Mouse (Mus musculus): ENCODE measurements at regions not wholly inside any gene's neighbourhood (a gene's known extent, or its start where the extent isn't known, plus 50 kb on each side); places are given as distances from the start of the nearest gene placed in this dataset.
"Not testable (repeated sequence)": the region's sequence is repeated elsewhere in the genome, so short reads cannot be mapped to it uniquely, and the experiment has no call there.

GRCm38 (mm10) chr16:12721368-12721767, 388.1 kb upstream of the Ercc4 start:
- H3K4me1 ChIP-seq (replicated peaks); H3K27ac ChIP-seq; H3K9ac ChIP-seq; H3K36me3 ChIP-seq; ATAC-seq; H3K9me3 ChIP-seq; H3K27me3 ChIP-seq (replicated peaks); H3K4me3 ChIP-seq (replicated peaks); H3K4me2 ChIP-seq (replicated peaks): not testable (repeated sequence)
- WGBS, result 84% methylated on average over 6 of the region's 7 CpGs

DNA sequence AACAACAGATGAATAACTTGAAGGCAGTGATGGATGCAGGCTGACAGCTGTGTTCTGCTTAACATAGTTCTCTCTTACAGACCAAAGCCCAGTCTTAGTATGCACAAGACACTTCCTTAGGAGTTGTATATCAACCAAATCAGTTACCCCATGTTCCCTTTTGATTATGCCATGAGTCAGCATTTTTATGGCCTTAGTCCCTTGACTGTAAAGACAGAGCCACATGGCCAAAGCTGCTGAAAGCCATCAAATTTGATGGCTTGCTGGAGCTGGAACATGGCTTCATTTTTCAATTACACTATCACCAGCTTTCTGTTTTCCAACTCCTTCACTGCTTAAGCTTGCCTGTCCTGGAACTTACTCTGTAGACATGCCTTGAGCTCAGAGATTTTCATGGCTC, 383.4 kb upstream of the Ercc4 start:
- no peak overlapping the region for H3K9ac ChIP-seq
- H3K4me2 ChIP-seq (replicated peaks), result no peak overlapping the region
- no peaks in the 10 kb centered on the region for H3K27me3 ChIP-seq (replicated peaks)
- no peak overlapping the region for H3K27ac ChIP-seq
- ATAC-seq, result no peak
- no peaks in the 10 kb centered on the region for H3K36me3 ChIP-seq
- no peak overlapping the region for H3K4me3 ChIP-seq (replicated peaks)
- H3K4me1 ChIP-seq (replicated peaks), result no peaks in the 10 kb centered on the region
- no peaks in the 10 kb centered on the region for H3K9me3 ChIP-seq

DNA sequence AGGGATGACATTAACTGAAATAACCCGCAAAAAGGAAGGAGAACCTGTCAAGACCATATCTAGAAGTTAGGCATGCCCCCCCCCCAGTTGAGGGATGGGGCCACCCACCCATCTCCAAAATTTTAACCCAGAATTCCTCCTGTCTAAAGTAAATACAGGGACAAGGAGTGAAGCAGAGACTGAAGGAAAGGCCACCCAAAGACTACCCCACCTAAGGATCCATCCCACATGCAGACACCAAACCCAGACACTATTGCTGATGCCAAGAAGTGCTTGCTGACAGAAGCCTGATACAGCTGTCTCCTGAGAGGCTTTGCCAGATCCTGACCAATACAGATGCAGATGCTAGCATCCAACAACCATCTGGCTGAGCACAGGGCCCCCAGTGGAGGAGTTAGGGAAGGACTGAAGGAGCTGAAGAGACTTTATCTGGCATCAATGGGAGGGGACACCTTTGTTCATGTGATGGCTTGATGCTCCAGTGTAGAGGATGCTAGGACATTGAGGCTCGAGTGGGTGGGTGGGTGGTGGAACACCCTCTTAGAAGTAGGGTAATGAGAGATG, 379.2 kb upstream of the Ercc4 start:
- not testable (repeated sequence) for H3K36me3 ChIP-seq; H3K27ac ChIP-seq; H3K9ac ChIP-seq; H3K4me3 ChIP-seq (replicated peaks); H3K4me1 ChIP-seq (replicated peaks); H3K9me3 ChIP-seq; H3K27me3 ChIP-seq (replicated peaks); H3K4me2 ChIP-seq (replicated peaks); ATAC-seq
- 81% methylated on average over 2 of the region's 2 CpGs for WGBS

DNA sequence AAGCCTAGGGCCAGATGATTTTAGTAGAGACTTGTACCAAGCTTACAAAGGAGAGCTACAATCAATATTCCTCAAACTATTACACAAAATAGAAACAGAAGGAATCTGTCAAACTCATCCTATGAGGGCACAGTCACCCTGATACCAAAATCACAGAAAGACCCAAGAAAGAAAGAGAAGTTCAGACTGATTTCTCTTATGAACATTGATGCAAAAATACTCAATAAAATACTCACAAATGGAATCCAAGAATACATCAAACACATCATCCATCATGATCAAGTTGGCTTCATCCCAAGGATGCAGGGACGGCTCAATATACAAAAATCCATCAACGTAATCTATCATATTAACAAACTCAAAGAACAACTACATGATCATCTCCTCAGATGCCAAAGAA, 377.9 kb upstream of the Ercc4 start:
- no peaks in the 10 kb centered on the region for H3K9me3 ChIP-seq
- no peak overlapping the region for H3K4me3 ChIP-seq (replicated peaks)
- H3K27me3 ChIP-seq (replicated peaks), result no peaks in the 10 kb centered on the region
- H3K27ac ChIP-seq, result no peak overlapping the region
- H3K4me1 ChIP-seq (replicated peaks), result no peaks in the 10 kb centered on the region
- no peaks in the 10 kb centered on the region for H3K36me3 ChIP-seq
- H3K9ac ChIP-seq, result no peak overlapping the region
- 78% methylated on average over 2 of the region's 2 CpGs for WGBS
- no peak overlapping the region for H3K4me2 ChIP-seq (replicated peaks)
- ATAC-seq, result no peak

- no peak overlapping the region for H3K9ac ChIP-seq
- no peaks in the 10 kb centered on the region for H3K36me3 ChIP-seq
- no peak overlapping the region for H3K27ac ChIP-seq
- H3K9me3 ChIP-seq, result no peaks in the 10 kb centered on the region
- no peak overlapping the region for H3K4me3 ChIP-seq (replicated peaks)
- H3K4me1 ChIP-seq (replicated peaks), result no peaks in the 10 kb centered on the region
- H3K27me3 ChIP-seq (replicated peaks), result no peaks in the 10 kb centered on the region
- ATAC-seq, result no peak
- H3K4me2 ChIP-seq (replicated peaks), result no peak overlapping the region
These were observed 367.0 kb upstream of the Ercc4 start for GRCm38 (mm10) chr16:12742472-12742871.

DNA sequence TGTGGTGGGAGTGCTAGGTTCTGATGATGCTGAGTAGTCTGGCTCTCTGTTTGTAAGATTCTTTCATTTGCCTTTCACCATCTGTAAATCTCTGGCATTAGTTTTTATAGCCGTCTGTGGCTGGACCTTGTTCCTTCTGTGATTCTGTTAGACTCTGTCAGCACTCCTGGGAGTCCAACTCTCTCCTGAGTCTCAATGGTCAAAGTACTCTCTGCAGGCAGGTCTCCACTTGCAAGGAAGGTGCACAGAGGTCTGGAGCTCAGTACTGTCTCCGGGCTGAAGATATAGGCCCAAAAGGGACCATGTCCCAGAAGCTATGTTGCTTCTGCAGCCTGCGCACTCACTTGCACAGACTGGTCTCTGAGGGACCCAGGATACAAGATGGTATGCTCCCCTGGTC, 356.3 kb upstream of the Ercc4 start:
- Histone ChIP-seq H3K27ac (no peak overlapping the region), H3K9ac (no peak overlapping the region), H3K4me2 (replicated peaks) (no peak overlapping the region), H3K4me3 (replicated peaks) (no peak overlapping the region), H3K4me1 (replicated peaks) (no peaks in the 10 kb centered on the region), H3K36me3 (no peaks in the 10 kb centered on the region), H3K9me3 (no peaks in the 10 kb centered on the region), H3K27me3 (replicated peaks) (no peaks in the 10 kb centered on the region)
- WGBS, result 84% methylated on average over 3 of the region's 3 CpGs
- ATAC-seq, result no peak

GRCm38 (mm10) chr16:12754361-12754760, 355.1 kb upstream of the Ercc4 start:
- no peak overlapping the region for H3K27ac ChIP-seq
- H3K36me3 ChIP-seq, result no peaks in the 10 kb centered on the region
- ATAC-seq, result no peak
- no peak overlapping the region for H3K4me3 ChIP-seq (replicated peaks)
- H3K4me1 ChIP-seq (replicated peaks), result no peaks in the 10 kb centered on the region
- H3K27me3 ChIP-seq (replicated peaks), result no peaks in the 10 kb centered on the region
- H3K4me2 ChIP-seq (replicated peaks), result no peak overlapping the region
- no peaks in the 10 kb centered on the region for H3K9me3 ChIP-seq
- H3K9ac ChIP-seq, result no peak overlapping the region

GRCm38 (mm10) chr16:12758594-12758993, 350.9 kb upstream of the Ercc4 start:
- Histone ChIP-seq H3K27me3 (replicated peaks) (no peaks in the 10 kb centered on the region), H3K9ac (no peak overlapping the region), H3K4me1 (replicated peaks) (no peaks in the 10 kb centered on the region), H3K36me3 (no peaks in the 10 kb centered on the region), H3K9me3 (no peaks in the 10 kb centered on the region), H3K4me3 (replicated peaks) (no peak overlapping the region), H3K27ac (no peak overlapping the region), H3K4me2 (replicated peaks) (no peak overlapping the region)
- WGBS, result 85% methylated on average over 4 of the region's 4 CpGs
- ATAC-seq, result no peak

DNA sequence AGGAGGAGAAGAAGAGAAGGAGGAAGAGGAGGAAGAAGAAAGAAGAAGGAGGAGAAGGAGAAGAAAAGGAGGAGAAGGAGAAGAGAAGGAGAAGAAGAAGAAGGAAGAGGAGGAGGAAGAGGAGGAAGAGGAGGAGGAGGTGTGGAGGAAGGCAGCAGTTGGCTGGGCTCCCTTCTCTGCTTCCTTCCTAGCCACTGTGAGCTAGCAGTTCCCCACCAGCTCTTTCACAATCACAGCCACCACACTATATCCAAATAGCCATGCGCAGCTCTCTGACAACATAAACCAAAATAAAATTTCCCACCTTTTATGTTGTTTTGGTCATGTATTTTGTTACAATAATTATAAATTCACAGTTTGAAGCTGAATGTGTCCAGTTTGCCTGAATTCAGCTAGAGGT, 345.3 kb upstream of the Ercc4 start:
- H3K4me1 ChIP-seq (replicated peaks), result no peaks in the 10 kb centered on the region

GRCm38 (mm10) chr16:12764608-12765007, 344.9 kb upstream of the Ercc4 start:
- no peak overlapping the region for H3K27ac ChIP-seq
- H3K4me2 ChIP-seq (replicated peaks), result no peak overlapping the region
- 86% methylated on average over 1 of the region's 1 CpGs for WGBS
- no peak overlapping the region for H3K4me3 ChIP-seq (replicated peaks)
- H3K9ac ChIP-seq, result no peak overlapping the region
- no peaks in the 10 kb centered on the region for H3K4me1 ChIP-seq (replicated peaks)
- no peaks in the 10 kb centered on the region for H3K9me3 ChIP-seq
- ATAC-seq, result no peak
- no peaks in the 10 kb centered on the region for H3K27me3 ChIP-seq (replicated peaks)
- no peaks in the 10 kb centered on the region for H3K36me3 ChIP-seq

More for the DNA sequence above, 345.3 kb upstream of the Ercc4 start:
- H3K36me3 ChIP-seq, result no peaks in the 10 kb centered on the region
- WGBS, result 96% methylated on average over 1 of the region's 1 CpGs
- no peak overlapping the region for H3K27ac ChIP-seq
- no peak overlapping the region for H3K4me3 ChIP-seq (replicated peaks)
- no peak for ATAC-seq
- H3K27me3 ChIP-seq (replicated peaks), result no peaks in the 10 kb centered on the region
- no peak overlapping the region for H3K4me2 ChIP-seq (replicated peaks)
- no peaks in the 10 kb centered on the region for H3K9me3 ChIP-seq
- no peak overlapping the region for H3K9ac ChIP-seq

DNA sequence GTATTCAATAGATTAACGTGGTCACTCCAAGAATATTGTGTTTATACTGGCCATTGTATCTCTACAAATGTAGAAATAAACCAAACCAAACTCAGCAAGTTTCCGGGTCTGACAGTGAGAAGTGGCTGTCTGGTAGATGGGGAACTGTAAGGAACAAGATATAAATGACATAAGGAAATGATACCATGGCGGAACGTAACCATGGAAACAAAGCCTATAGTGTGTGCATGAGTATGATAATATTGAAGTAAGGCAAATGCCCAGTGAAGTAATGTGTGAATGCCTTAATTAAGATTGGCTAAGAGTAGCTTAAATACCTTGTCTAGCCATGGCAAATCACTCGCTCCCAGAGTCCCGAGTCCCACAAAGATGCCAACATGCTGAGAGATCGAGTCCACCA, 342.6 kb upstream of the Ercc4 start:
- no peak overlapping the region for H3K9ac ChIP-seq
- H3K27ac ChIP-seq, result no peak overlapping the region
- no peaks in the 10 kb centered on the region for H3K36me3 ChIP-seq
- no peaks in the 10 kb centered on the region for H3K9me3 ChIP-seq
- 90% methylated on average over 7 of the region's 7 CpGs for WGBS
- ATAC-seq, result no peak
- no peak overlapping the region for H3K4me3 ChIP-seq (replicated peaks)
- H3K27me3 ChIP-seq (replicated peaks), result no peaks in the 10 kb centered on the region
- H3K4me2 ChIP-seq (replicated peaks), result no peak overlapping the region
- H3K4me1 ChIP-seq (replicated peaks), result no peaks in the 10 kb centered on the region

GRCm38 (mm10) chr16:12768161-12768895, 341.2 kb upstream of the Ercc4 start:
- Histone ChIP-seq H3K4me3 (replicated peaks) (no peak overlapping the region), H3K27me3 (replicated peaks) (no peaks in the 10 kb centered on the region), H3K4me2 (replicated peaks) (no peak overlapping the region), H3K9me3 (no peaks in the 10 kb centered on the region), H3K27ac (no peak overlapping the region), H3K9ac (no peak overlapping the region), H3K4me1 (replicated peaks) (no peaks in the 10 kb centered on the region), H3K36me3 (no peaks in the 10 kb centered on the region)
- ATAC-seq, result no peak
- 84% methylated on average over 2 of the region's 2 CpGs for WGBS

DNA sequence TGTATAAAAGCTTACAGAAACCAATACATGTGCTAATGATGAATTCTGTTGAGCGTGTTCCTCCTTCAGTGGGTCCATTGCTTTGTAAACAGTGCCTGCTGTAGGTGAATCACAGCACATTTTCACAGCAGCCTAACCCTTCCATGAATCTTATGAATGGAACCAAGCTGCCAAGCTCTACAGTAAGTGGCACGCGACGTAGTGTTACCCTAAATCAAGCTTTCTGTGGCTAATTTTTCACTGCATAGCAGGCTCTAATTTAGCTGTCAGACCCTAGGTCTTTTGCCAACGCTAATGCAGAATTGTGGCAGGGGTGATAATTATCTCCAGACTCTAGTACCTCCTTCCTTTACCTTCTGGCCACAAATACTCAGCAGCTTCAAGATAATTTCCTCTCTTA, 339.0 kb upstream of the Ercc4 start:
- H3K4me3 ChIP-seq (replicated peaks), result no peak overlapping the region
- H3K9me3 ChIP-seq, result no peaks in the 10 kb centered on the region
- H3K27ac ChIP-seq, result no peak overlapping the region
- no peaks in the 10 kb centered on the region for H3K36me3 ChIP-seq
- 83% methylated on average over 5 of the region's 5 CpGs for WGBS
- H3K9ac ChIP-seq, result no peak overlapping the region
- H3K4me1 ChIP-seq (replicated peaks), result no peaks in the 10 kb centered on the region
- H3K4me2 ChIP-seq (replicated peaks), result no peak overlapping the region
- H3K27me3 ChIP-seq (replicated peaks), result no peaks in the 10 kb centered on the region
- ATAC-seq, result no peak

Data from intestine, embryonic 15.5 days (tissue).